Mouse (Mus musculus) cerebellum, postnatal 36 days (tissue): ENCODE results near the gene Fgf9.

Experiments used
- DNase-seq, 2 experiments: peaks; one replicate each; pipeline ENCODE4 v3.0.0; 2021 to 2022; ENCODE audit warnings: mixed read lengths in 2 of 2

The Fgf9 gene

DNA sequence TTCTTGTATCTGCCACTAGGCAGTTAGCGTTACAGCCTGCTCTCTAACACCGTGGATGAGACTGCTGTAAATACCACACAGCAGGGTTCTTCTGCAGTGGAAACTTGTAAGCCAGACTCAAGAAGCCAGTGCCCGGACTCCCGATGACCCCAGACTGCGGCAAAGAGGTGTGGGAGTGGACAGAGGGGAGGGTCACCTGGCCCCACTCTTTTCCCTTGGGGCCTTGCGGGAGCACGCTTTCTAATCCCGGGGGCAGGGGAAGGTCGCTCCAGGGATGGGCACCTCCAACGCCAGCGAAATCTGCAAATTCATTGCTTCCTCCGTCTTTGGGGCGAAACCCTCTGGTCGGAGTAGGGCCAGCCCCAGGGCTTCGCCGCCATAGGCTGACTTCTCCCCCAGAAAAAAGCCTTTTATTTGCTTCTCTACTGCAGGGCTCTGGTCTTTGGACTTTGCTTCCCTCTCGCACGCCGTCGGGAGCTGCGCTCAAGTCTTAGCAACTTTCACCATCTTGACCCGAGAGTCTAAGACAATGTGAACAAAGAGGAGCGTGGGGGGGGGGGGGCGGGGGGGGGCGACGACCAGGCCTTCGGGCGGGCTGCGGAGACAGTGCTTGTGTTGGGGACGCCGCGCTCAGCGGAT, at the start of gene Fgf9:
Fgf9 (plus strand) TSS at position 67 of the 639 bp plus-strand sequence.
- DNase-seq: peak; percentile 44 to 55

DNA sequence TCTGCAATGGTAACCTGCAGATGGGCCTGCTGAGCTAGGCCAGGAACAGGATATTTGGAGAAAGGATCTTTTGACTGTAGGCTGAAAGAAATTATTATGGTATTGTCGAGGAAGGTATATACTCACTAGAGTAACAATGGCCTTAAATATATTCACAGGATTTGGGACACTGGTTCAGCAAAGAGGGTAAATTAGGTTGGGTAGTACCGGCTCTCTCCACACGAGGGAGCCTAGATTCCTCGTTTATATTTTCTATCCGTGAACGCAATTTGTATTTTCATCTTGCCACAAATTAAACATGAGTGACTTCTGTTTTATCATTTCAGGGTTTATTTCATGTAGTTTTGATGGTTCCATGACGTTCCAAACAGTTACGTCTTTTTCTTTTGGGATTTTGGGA, 35.8 kb upstream of the Fgf9 start:
- DNase-seq: peak; percentile 74 to 83

DNA sequence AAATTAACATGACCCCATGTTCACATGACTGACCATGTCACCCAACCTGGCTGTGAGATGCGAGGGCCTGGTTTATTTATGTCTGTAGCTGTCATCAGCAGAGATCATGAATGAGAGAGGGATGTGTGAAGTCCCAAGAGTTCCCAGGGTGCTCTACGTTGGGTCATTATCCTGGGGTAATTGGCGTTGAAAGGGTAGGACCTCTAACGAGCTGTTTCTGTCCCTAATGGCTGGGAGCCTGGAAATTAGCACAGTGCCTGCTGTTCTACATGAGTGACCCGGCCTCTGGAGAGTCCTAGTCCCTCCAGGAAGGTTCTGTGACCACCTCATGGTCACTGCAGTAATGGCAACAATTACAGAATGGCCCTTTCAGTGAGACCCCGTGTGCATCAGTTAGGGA, 34.2 kb upstream of the Fgf9 start:
- no peak for DNase-seq

DNA sequence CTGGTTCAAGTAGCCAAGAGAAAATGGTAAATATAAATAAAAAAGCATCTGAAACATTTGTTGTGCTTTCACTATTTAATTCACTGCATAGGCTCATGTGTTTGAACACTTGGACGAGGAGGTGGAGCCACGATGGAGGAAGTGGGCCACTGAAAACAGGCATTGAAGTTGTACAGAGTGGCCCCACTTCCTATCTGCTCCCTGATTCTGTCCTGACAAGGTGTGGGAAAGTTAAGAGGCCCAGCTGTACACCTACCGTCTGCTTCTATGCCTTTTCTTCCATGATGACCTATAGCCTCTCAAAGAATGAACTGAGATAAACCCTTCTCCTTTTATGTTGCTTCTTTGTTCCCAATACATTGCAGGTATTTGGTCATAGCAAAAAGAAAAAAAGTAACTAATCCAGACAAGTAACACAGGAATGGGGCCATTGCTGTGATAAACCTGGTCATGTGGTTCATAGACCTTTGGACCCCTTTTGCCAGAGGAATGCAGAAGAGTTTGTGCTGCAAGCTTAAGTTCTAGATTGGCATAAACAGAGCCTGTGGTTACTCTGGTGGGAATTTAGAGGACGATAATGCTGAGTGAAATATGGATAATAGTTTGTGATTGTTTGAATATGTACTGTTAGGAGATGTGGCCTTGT, 23.6 kb upstream of the Fgf9 start:
- DNase-seq: no peak

DNA sequence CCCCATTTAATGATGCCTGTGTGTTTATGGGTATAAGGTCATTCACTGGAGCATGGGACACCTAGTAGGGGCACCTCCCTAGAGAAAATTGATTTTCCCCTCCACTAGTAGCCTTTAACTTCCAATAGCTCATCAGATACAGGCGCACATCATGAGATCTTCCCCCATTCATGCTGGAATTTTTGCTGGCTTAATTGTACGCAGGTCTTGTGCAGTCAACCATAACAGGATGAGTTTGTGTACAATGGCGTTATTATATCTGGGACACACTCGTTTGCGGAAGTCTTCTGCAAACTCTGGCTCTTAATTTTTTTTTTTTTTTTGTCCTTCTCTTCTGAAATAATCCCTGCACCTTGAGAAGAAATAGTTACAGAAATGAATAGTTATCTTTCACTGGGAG, 19.7 kb upstream of the Fgf9 start:
- no peak for DNase-seq

DNA sequence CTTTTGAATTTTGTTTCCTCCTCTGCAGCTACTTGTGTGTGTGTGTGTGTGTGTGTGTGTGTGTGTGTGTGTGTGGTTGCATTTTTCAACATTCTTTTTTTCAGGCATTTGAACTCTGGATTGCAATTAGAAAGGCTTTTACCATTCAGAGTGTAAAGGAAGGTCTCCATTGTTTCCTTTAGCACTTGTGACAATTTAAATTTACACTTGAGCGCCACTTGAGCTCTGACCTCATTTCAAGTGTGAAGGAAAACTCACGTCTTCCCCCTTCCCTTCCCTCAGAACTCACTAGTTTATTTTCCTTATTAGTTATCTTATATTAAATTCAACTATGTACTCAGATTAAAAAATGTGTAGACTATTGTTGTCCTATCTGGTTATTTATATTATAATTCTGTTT, 2.8 kb upstream of the Fgf9 start:
- DNase-seq: no peak

DNA sequence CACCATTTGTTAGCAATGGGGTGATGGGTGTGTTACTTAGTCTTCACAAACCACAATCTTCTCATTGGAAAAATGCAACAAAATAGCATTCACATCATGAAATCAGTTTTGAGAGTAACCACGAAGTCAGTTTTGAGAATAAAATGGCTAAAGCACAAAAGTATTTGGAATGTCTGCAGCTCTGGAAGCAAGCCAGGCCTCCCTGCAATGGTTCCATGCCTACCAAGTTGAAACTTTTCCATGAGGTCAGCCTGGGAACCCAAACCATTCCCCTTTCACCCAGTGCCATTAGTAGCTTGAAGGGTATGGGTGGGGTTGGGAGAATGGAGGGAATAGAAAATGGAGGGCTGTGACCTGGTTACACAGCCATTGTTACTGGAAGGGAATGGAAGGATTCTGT, 1.7 kb upstream of the Fgf9 start:
- no peak for DNase-seq

DNA sequence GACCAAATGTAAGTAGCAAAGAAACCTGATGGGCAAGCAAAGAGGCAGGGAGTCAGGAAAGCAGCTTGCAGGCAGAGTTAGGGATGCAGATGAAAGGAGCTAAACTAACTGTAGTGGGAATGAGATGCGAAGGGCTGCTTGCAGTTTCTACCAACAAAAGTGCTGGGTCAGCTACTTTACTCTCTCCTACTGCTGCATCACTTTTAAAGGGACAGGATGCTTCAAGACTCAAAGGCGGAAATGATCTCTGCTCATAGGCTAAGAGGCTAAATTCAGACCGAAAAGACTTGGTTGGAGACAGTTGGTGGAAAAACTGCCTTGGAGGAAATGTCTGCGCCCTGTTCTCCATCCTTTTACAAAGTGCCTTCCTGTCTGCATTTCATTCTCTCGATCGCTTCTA, 420 bp upstream of the Fgf9 start:
- DNase-seq: no peak

DNA sequence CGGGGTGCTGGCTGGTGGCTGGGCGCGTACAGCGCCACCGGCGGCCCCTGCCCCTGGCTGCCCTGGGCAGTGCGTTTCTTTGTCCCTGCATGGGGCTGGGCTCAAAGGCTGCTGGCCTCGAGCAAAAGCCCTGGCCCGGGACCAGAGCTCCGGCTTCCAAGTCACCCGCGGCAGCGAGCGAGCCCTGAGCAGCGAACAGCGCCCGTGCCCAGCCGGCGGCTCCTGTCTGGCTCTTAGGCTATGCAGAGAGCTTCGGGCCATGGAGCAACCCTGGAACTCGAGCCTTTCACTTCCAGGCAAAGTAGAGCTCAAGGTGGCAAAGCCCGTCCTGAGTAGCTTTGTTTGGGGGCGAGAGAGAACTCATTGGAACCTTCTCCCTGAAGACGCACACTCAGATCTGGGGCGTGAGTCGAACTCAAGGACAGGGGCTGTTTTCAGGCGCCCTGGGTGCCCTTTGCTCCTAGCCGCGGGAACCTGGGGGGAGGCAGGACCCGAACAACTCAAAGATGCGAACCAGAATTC, 834 bp downstream of the Fgf9 start:
- peak; percentile 78 for DNase-seq

DNA sequence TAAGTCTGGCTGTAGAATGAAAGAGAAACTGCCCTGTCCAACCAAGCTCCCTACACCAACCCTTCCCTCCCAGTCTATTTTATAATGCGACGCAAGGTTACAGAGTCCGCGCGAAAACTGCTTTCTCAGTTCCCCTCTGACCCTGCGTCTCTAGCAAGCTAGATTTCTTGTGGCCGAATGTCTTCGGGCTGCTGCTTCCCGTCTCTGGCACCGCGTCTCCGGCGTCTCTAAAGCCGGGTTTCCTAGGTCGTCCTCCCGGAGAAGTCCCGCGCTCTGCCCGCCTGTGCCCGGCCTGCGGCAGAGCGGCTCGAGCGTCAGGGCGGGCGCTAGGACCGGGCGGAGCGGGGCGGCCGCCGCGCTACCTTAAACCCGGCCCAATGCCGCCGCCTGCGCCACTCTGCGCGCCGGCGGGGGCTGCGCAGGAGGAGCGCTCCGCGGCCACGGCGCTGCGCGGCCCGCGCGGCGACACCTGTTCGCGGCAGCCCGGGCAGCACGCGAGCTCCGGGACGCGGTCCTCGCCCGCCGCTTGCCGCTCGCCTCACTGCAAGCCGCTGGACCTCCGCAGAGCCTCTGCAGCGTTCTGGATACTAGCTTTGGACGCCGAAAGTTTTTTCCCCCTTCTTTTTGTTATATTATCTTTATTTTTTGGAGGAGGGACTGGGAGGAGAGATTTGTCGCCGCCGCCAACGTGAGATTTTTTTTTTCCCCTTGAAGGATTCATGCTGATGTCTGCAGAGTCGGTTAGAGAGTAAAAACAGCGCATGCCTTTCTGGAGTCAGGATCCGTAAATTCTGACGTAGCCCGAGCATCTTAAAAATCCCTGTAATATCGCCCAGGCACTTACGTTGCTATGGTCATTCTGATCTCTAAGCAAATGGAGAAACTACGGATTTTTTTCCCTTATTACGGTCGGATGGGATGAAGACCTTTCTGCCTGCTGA, 1.8 kb downstream of the Fgf9 start:
- DNase-seq: peak; percentile 86 to 89

DNA sequence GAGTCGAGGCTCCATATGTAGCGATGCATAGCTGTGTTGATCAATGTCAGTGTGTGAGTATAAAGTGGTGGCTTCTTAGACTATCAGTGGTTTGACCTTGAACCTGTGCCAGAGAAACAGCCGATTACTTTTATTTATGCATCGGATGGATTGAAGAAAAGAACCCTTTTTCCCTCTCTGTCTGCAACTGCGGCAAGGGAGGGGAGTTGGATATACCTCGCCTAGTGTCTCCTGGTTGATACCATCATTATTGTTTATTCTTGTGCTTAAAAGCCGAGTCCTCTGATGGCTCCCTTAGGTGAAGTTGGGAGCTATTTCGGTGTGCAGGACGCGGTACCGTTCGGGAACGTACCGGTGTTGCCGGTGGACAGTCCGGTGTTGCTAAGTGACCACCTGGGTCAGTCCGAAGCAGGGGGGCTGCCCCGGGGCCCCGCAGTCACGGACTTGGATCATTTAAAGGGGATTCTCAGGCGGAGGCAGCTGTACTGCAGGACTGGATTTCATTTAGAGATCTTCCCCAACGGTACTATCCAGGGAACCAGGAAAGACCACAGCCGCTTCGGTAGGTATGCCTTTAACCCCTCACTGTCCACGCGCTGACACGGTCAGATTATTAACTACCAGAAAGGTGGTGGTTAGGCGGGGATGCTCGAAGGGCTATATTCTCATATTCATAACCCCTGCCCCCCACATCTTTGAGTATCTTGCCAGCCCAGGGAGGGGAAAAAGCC, 2.6 kb downstream of the Fgf9 start:
- DNase-seq: peak; percentile 46 to 58

DNA sequence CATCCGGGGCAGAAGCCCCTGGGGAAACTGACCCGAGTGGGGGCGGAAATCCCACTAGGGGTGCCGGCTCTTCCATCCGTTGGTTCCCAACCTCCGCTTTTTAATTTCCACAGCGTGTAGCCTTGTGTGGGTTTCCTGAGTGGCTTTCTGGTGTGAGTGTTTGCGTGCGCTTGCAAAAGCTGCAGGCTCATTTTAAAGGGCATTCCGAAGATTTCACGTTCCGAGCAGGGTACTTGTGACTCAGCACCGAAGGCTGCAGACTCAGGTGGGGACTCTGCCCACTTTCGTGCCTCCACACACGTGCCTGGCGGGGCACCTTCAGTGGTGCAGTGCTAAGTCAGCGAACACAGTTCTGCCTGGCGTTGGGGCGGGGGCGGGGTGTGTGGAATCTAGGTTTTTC, 3.6 kb downstream of the Fgf9 start:
- no peak for DNase-seq

DNA sequence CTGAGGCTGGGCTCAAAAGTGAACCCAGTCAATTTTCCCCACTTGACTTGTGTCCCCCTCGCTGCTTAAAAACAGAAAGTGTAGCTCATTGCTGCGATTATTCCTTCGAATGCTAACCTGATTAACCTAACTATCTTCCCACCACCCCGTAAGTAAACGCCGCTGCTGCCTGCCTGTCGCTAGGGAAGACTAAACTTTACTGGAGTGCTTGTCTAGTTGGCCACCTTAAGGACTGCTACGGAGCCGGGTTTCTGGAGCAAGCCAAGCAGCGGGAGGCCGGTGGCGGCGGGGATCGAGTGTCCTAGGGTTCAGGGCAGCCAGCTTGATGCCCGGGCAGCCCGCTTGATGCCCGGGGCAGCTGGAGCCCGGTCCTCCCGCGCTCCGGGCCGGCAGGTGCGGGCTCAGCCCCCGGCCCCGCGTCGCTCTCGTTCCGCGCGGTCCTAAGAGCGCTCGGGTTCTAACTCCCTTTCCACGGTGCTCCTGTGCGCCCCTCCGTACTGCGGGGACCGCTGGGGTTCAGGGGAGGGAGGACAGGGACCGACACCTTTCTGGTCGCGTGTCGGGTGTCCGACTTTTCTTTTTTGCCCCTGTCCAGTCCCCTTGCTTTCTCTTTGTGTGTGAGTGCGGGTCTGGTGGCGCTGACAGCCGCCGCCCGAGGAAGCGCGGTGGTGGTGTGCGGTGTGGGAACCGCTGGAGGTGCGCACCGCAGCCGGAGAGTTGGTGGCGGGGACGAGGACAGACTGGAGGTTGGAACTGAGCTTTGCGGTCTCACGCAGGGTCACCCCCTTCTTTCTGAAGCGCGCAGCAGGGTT, 4.5 kb downstream of the Fgf9 start:
- peak; percentile 78 to 82 for DNase-seq

DNA sequence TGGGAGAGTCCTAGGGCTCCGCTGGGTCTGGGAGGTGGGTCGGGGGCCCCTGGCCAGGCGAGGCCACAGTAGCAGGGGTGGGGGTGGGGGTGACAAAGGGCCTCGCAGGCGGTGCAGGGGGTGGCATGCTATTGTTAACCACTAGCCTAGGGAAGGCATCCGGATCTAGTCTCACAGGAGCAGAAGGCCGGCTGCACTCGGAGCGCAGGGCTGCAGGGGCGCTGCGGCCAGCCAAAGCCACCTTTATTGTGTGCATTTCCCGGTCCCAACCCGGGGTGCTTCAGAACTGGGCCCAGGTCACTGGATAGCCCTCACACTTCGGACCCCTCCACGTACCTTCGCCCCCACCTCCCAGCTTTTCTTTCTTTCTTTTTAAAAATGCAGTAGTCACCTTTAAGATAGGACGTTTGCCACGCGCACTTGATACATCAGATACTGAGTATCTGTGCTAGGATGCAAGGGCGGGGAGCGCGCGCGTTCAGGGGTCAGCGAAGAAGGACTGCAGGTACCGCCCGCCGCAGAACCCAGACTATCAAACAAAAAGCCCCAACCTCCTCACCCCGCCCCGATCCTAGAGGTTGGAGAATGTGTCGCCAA, 5.2 kb downstream of the Fgf9 start:
- DNase-seq: peak; percentile 67 to 74

DNA sequence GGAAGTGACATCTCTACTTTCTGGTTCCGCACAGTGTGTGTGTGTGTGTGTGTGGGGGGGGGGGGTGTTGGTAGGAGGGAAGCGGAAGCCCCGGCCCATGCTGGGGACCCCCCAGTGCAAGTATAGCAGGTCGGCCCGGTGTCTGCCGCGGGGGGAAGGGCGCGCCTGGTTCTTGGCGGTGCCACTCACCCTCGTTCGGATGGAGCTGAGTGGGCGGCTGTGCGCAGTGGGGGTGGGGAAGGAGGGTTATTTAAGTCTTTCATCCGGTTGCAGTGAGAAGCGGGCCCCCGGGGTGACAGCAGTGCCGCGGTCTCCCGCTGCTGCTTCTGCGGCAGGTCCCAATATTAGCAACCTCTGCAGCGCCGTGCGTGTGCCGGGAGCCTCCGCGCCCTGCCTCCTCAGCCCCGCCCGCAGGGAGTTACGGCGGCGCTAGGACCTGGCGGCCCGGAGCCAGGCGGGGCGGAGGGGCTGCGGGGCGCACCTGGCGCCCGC, 5.7 kb downstream of the Fgf9 start:
- DNase-seq: peak; percentile 84 to 89

DNA sequence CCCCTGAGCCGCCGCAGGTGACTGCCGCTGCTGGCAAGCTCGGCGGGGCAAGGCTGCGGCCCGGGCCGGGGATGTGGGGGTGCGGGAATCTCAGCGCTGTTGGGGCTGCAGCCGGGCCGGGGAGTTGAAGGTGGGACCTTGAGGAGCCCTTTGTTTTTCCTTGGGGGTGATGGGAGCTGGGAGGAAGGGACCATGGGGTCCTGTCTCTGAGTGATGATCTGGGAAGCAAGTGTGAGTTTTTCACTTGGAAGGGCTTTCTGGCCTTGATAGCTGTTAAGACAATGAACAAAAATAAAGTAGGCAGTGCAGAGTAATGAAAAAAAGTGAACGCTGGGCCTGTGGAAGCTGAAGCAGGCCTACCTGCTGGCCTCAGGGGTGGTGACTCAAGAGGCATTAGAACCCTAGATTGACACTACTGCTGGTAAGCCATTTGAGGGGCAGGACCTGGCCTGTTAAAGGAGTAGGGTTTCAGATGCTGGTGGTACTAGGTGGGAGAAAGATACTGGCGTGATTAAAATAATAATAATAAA, 6.4 kb downstream of the Fgf9 start:
- no peak for DNase-seq

DNA sequence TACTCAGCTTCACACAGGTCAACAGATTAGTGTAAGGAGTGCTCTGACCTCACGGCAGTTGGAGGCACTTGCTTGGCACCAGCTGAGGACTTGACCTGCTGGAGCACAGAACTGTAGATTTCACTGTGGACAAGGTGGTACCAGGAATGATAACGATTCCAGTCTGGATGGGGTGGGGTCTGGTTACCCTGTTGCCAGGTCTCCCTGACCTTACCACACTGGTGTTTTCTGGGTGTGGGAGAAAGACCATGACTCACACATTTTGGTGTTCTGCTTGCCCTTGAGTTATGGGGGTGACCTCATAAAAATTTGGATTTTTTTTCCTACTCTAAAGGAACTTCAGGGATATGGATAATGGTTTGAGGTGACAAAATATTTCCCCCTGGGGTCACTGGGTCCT, 9.1 kb downstream of the Fgf9 start:
- no peak for DNase-seq

DNA sequence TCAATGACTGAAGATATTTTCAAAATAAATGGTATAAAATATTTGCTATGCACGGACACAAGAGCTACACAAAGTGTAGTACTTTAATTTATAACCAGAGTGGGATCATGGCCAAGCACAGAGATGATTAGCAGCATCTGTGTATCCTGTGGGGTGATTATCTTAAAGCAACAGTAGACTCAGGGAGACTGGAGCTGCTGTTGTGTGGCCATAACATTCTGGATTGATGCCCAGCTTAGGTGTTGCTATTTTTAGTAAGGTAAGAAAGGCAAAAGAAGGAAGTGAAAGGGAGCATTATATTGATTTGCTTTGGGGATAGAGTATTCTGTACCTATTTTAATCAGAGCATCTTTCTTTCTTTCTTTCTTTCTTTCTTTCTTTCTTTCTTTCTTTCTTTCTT, 11.6 kb downstream of the Fgf9 start:
- DNase-seq: no peak

DNA sequence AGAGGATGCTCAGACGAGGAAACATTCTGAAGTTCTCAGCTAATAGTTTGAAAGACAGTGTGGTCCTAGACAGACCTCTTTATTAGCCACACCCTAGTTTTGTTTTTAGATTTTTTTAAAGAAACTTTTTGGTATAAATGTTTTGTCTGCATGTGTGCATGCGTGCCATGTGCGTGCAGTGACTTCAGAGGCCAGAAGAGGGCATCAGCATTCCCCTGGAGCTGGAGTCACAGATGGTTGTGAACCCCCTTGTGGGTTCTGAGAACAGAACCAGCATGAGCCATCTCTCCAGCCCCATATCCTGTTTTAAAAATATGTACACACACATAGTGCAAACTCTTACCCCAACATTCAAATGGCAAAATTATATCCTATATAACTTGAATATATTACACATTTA, 13.9 kb downstream of the Fgf9 start:
- no peak for DNase-seq

DNA sequence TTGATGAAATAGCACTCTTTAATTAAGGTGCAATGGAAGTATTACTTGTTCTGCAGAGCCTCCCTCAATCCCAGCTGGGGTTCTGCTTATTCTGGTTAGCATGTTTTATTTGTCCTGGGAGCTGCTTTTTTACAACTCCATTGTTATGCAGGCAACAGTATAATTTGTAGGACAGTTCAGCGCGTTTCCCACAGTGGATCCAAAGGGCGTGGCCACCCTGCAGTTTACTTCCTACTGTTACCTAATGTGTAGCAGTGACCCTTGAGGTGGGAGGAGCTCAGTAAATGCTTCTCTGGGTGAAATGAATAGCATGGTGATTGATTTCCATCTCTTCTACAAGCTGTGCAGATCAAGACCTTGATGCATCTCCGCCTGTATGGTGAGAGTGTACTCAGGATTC, 17.0 kb downstream of the Fgf9 start:
- DNase-seq: no peak

DNA sequence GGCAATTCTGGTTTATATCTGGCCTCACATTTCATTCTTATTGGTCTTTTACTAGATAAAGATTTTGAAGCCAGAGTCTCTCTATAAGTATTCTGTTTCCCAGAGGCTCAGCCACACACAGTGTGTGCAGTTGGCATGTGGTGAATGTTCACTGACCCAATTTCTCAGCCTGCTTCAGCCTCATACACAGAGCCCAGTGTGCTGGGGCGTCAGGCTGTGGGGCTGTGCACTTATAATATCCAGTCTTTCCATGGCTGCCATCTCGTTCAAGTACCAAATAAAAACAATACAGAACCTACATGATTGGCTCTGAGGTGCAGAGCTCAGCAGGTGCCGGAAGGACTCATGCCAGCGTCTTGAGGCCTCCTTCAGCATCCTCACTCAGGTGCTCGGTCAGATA, 19.1 kb downstream of the Fgf9 start:
- peak; percentile 50 to 60 for DNase-seq
